Mouse (Mus musculus): Measurements from ENCODE around the gene Stk25.

Stk25 gene

DNA sequence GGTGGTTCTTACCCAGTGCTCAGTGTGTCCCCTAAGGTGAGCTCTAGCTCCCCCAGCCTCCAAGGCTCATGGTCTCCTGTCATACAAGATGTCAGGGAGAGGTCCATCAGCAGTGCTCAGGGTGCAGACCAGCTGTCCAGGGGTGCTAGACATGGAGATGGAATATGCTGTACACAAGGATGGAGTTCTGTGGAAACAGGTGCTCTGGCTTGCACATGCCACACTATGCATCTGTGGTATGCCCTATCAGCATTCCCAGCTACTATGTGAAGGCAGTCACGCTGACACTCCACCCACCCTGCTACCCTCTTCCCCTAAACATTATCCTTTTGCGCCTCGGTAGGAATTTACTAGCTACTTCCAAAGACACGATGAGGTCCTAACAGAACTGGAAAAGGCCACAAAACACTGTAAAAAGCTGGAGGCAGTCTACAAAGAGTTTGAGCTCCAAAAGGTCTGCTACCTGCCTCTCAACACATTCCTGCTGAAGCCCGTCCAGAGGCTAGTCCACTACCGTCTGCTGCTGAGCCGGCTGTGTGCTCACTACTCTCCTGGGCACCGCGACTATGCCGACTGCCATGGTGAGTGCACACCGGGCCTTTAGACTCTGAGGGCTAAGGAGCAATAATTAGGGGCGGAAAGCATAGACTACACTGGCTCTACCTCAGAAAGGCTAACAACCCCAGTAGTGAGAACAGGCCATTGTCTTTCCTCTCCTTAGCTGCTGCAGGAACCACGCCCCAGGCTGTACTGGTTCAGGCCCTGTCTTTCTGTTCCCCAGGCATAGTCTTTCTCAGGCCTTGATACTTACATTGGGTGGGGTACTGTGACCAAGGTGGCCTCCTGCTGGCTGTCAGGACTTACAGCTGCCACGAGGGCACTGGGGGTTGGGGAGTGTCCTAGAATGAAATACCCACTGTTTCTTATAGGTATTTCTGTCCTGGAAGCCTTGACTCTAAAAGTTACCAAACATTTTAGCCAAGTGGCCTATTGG is 51.1 kb downstream of the Stk25 start:
- DNase-seq: no peak

DNA sequence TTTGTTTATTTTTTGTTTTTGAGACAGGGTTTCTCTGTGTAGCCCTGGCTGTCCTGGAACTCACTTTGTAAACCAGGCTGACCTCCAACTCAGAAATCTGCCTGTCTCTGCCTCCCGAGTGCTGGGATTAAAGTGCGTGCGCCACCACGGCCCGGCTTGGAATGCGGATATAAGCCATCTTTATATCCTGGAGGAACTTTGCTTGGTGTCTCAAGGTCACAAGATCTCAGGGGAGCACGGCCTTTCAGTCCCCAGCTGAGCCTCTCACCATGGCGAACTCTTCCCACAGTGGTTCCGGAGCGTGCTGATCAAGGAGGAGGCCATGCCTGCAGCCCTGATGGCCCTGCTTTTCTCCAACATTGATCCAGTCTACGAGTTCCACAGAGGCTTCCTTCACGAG is 54.5 kb downstream of the Stk25 start:
- DNase-seq: no peak

- DNase-seq: no peak
Observed at GRCm38 (mm10) chr1:93602911-93603310, 55.5 kb downstream of the Stk25 start.

DNA sequence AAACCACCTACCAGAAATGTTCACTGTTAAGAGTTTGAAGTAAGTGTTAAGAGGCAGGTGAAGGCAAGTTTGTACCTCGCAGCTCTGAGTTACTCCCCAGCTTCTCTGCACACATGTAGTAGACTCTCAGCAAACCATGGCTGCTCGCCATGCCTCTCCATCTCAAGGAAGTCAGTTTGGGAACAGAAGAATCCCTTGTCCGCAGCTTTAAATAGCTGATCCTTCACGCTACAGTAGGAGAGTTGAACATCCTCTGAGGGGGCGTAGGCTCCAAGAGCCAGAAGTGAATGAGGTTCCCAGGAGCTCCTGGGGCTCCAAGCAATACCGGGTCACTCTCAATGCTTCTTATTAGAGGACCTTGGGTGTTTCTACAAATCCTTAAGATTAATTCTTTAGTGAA is 62.5 kb downstream of the Stk25 start:
- no peak for DNase-seq

GRCm38 (mm10) chr1:93593960-93594359 is 64.5 kb downstream of the Stk25 start:
- no peak for DNase-seq

GRCm38 (mm10) chr1:93588346-93588745 is 70.1 kb downstream of the Stk25 start:
- no peak for DNase-seq

- DNase-seq: no peak
Observed at GRCm38 (mm10) chr1:93581545-93581944, 76.9 kb downstream of the Stk25 start.

DNA sequence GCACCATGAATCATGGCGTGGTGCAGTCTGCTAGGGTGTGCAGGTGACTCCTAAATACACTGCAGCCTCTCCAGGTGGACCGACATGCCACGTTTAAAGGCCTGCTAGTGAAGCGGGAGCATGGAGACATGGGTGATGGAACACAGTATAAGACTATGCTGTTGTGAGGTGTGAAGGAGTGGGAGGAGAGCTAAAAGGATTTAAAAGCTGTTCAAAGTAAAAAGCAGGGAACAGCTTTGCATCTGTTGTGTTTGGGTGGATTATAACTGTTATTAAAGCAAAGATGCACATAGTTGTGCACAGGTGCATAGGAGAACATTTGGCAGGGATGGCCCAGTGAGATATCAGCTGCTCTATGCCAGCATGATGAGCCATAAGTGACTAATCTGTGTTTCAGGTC is 80.6 kb downstream of the Stk25 start:
- DNase-seq: no peak

DNA sequence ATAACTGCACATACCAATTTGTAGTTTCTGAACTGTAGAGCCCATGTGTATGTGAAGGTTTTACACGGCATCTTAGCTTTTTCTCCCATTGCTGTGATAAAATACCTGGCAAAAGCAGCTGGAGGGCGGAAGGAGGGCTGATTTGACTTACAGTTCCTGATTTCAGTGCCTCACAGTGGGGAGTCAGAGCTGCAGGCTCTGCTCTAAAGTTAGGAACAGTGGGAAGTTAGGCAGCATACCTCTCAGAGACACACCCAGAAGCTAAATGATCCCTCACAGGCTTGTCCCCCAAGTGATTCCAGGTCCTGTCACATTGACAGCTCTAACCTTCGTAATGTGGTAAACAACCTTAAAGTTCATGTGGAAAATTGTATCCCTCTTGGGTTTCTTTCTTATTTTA is 81.4 kb downstream of the Stk25 start:
- DNase-seq: no peak
